Mouse (Mus musculus): ENCODE data around the gene Epha10. TPM values are rescaled to one million over a fixed set of nuclear protein-coding genes. Genes with fewer than 3 reads are reported as not detected.

Epha10 gene
- total RNA-seq, 2 experiments from 2014 or later, result 35.0 to 40.9 TPM

Other genes with a start within 250 kb of the Epha10 start
- gene Pou3f1, start 224.1 kb upstream of the Epha10 start, total RNA-seq (2021), result 10 to 100 TPM; 42.7 to 44.9 TPM
- 10 to 100 TPM; 15.9 to 16.9 TPM for gene Utp11, start 187.3 kb upstream of the Epha10 start, total RNA-seq (2021)
- gene Fhl3, start 180.2 kb upstream of the Epha10 start, total RNA-seq (2021), result 1 to 10 TPM; 1.7 to 2.4 TPM
- 10 to 100 TPM; 34.9 to 35.4 TPM for gene Sf3a3, start 166.1 kb upstream of the Epha10 start, total RNA-seq (2021)
- gene Inpp5b, start 139.0 kb upstream of the Epha10 start, total RNA-seq (2021), result 10 to 100 TPM; 40.9 to 51.4 TPM
- 10 to 100 TPM; 25.1 to 29.6 TPM for gene Mtf1, start 78.8 kb upstream of the Epha10 start, total RNA-seq (2021)
- gene Yrdc, start 30.2 kb upstream of the Epha10 start, total RNA-seq (2021), result 10 to 100 TPM; 32.0 to 33.5 TPM
- gene 1110065P20Rik, start 29.7 kb upstream of the Epha10 start, total RNA-seq (2021), result 10 to 100 TPM; 87.1 to 93.6 TPM
- 10 to 100 TPM; 50.6 to 52.1 TPM for gene Maneal, start 18.7 kb upstream of the Epha10 start, total RNA-seq (2021)
- gene 9930104L06Rik, start 56.1 kb downstream of the Epha10 start, total RNA-seq (2021), result 10 to 100 TPM; 25.2 to 26.1 TPM
- 1 to 10 TPM; 1.9 to 2.0 TPM for gene Cdca8, start 58.4 kb downstream of the Epha10 start, total RNA-seq (2021)
- gene Rspo1, start 105.5 kb downstream of the Epha10 start, total RNA-seq (2021), result 1 to 10 TPM; 8.8 to 9.8 TPM
- 10 to 100 TPM; 59.3 to 62.4 TPM for gene Gnl2, start 135.7 kb downstream of the Epha10 start, total RNA-seq (2021)
- under 1 TPM; 0.62 to 0.76 TPM for gene Dnali1, start 184.8 kb downstream of the Epha10 start, total RNA-seq (2021)
- gene Snip1, start 185.8 kb downstream of the Epha10 start, total RNA-seq (2021), result 10 to 100 TPM; 16.2 to 16.5 TPM
- gene Meaf6, start 204.2 kb downstream of the Epha10 start, total RNA-seq (2021), result 100 to 1,000 TPM; 112 to 118 TPM
- 1 to 10 TPM in 1 of 2 experiments, under 1 TPM in 1; 0.83 to 1.2 TPM for gene Zc3h12a, start 246.9 kb downstream of the Epha10 start, total RNA-seq (2021)

Measured in layer of hippocampus, postnatal 36 days (tissue).